Mouse (Mus musculus) cerebral cortex, adult 2 months (tissue): ENCODE data around the gene Tnfaip3.

Experiments used
- WGBS: fragments of 180-500 bp; shearing (Covaris S2); methylation state at CpG from one replicate; pipeline ENCODE4 v1.1.7; 2018; 5-methylcytosine and 5-hydroxymethylcytosine counted together

The Tnfaip3 gene

GRCm38 (mm10) chr10:18964856-18965255 lies 50.6 kb downstream of the Tnfaip3 start:
- WGBS: 62% methylated on average over 7 of the region's 7 CpGs

GRCm38 (mm10) chr10:18959777-18960492 lies 55.5 kb downstream of the Tnfaip3 start:
- WGBS: 51% methylated on average over 14 of the region's 14 CpGs

- 5% methylated on average over 1 of the region's 1 CpGs for WGBS
Measured at GRCm38 (mm10) chr10:18953706-18954071, 61.8 kb downstream of the Tnfaip3 start.
